Mouse (Mus musculus) liver (tissue): ENCODE data around the gene Ppp1r26.

Source experiments
- DNase-seq: peaks from one replicate; pipeline ENCODE4 v3.0.0-alpha.2; 2020; ENCODE audit warnings: mixed read lengths

Gene Ppp1r26

DNA sequence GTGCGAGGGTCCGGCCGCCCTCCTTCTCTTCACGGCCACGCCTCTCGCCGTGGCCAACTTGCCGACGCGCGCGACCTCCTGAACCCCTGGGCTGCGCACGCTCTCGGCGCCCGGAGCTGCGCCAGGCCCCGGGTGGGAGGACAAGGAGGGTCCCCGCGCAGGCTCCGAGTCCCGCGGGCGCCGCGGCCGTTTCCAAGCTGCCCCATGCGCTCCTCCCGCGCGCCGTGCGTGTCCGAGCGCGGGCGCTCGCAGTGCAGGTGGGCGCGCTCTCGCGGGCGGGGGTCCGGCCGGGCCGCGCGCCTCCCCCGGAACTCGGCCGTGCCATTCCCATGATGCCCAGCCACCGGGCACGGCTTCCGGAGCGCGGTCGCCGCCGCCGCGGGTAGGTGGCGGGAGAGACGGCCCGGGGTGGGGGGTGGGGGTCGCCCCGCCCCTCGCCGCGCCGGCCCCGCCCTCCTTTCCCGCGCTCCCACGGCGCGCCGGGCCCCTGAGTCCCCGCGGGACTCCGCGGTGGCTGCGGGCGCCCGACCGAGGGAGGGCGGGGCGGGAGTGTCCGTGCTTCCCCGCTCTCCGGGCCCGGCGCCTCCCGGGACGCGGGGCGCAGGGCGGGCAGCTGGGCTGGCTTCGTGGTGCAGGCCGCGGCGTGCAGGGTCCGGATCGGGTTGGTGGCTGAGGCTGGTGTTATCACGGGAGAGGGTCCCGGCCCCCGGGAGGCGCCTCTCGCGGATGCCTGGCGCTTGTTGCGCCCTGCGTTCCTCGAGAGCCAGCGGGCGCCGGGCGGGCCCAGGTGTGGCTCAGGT is at the start of gene Ppp1r26:
Ppp1r26 (plus strand) TSS at position 286 of the 800 bp plus-strand sequence.
- no peak for DNase-seq

DNA sequence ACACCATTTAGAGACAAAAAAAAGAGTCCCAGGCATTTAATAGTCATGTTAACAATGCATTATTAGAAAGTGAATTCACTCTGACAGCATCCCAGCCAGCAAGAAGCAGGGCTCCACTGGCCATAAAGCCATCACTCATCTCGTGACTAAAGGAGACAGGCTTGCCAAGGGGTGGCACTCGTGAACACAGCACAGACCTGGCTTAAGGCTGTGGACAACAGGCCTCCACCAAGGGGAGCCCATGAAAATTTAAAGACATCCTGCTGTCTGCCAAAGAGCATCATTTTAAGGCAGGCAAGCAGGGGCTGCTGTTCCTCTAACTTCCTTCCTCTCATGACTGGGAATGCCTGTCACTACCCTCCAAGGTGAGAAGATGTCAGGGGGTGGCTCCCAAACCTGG is 49.7 kb upstream of the Ppp1r26 start:
- no peak for DNase-seq

DNA sequence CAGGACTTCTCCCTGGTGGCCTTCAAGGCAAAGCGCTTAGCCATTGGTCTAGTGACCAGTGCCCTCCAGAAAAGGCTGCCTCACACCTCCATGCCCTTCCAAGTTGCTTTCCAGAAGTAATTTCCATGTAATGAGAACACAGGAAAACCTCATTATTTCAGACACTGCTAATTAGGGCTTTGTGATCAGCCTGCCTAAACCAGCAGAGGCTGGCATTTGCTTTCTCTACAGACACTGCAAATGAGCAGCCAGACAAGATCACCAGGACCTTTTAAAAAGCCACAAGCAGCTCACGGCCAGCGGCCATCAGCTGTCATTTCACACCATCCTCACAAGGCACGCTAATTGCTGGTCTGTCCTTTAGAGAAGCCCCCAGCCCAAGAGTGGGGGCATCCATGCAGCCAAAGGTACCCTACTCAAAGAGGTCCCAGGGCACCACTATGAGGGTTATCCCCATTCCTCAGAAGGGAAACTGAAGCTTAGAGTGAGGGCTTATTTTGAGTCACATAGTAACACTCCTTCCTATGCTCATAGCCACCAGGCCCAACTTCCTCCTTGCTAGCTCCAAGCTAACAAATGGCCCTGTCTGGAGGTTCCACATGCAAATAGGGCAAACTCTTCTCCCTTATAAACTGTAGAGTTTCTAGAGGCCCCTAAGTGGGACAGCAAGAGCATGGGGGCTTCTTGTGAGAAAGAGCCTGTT is 49.0 kb upstream of the Ppp1r26 start:
- DNase-seq: no peak

DNA sequence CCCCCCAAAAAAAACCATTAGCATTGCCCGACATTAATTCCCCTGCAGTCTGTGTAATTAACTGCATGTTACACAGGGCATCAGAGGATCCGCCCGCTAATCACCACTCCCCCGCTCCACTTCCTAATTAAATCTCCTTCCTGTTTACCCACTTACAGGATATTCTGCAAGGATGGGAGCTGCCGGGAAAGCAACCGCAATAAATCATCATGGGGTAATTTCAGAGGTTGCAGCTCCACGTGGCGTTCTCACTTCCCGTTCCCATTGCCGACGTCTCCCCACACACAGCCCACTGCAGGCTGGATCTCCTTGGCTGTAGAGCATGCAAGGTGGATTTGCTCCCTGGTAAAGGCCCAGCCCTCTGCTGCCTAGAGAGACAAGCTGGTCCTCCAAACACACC is 45.0 kb upstream of the Ppp1r26 start:
- DNase-seq: peak; percentile 27

DNA sequence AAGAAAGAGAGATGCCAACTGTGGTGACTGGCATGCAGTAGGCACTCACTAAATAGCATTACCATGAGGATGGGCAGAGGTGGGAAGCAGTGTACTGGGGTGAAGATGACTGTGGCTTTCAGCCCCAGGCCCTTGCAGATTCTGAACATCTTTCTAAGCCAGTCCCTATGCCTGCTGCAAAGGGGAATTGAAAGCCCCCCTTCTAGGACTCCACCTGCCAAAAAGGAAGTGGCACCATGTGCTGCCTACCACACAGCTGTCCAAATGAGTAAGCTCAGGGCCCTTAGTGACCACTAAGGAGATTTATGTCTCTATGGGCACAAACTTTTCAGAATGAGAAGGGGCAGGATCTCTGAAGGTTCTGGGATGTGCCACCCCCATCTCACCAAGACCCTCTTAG is 44.5 kb upstream of the Ppp1r26 start:
- DNase-seq: no peak

DNA sequence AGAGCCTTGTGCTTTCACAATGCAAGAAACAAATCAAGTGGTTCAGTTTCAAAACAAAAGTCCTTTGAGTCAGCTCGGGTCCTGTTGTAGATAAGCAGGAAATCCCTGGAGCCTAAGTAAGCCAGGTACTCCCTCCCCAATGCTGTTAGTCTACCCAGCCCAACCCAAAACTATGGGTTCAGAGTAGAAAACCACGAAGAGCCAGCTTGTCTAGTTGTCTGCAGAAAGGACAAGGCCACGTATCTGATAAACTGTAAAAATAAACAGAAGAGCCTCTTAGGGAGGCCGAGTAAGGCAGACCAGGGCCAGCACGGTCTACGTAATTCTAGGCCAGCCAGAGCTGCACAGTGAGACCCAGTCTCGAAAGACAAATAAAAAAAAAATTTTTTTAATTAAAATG is 38.8 kb upstream of the Ppp1r26 start:
- no peak for DNase-seq

DNA sequence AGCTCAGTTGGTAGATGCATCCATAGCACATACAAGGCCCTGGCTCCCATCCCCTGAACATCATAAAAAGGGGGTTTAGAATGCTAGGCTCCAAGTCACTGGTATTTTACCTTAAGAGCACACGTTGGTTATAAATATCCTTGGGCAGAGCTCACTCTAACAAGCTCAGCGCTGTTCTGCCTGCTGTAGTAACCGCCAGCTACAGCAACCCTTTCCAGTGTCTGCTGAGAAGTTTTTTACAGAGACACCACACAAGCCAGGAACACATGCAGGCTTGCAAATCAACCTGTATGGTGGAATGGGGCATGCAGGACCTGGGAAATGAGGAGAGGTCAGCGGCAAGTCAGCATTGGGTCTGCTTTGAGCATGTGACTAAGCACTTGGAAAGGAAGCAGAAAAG is 37.5 kb upstream of the Ppp1r26 start:
- DNase-seq: no peak

DNA sequence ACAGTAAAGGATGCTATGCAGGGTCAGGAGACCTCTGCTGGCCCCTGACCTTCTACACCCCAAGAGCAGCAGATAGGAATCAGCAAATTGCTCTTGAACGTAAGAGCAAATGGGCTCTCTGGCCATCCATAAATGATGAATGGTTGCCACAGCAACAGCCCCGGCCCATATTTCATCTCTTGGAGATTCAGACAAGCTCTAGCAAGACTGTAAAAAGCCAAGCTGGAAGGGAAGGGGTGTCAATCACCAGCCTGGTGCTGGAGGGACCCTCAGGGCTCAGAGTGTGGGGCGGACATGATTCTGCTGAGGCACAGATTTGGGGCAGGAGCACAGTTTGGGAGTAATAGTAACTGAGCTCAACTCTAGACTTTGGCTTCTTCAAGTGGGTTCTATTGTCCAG is 37.0 kb upstream of the Ppp1r26 start:
- no peak for DNase-seq

DNA sequence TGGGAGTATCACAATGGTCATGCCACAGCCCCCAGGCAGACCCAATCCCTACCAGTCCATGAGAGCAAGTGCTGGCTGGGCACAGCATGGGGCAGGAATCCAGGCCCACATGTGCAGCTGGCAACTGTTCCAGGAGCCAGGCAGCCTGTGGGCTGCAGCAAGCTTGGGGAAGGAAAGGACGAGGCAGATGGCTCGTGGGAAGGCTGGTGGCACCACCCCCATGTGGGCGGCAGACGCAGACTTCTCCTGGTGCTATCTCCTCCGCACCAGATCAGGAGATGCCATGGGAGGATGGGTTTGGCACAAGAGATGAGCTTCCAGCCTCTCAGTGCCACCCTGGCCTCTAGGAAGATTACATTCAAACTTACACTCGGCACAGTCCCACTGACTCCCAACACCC is 33.7 kb upstream of the Ppp1r26 start:
- DNase-seq: no peak

DNA sequence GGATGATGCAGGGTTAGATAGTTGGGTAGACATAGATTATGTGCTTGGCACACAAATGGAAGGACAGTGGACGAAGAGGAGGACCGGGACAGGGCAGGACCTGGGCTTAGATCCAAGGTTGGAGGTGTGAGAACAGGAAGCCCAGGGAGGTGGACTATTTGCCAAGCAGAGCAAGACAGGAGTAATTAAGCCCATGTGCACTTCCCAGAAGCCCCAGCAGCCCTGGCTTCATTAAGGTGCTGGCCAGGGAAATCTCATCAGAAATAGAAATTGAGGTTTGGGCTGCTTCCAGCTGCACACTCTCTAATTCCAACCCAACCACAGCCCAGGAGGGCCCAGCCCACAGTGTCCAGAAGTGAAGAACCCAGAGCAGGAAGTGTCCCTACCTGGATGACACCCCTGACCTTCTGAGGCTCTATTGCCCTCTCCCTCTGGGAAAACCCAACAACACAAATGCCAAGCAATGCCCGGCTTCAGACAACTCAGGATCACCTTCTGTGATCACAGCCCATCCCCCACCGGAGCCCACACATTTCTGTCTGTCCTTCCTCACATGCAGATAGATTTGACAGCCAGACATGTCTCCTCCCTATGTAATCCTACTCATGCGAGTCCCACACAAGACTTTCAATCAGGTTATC is 32.4 kb upstream of the Ppp1r26 start:
- DNase-seq: no peak

DNA sequence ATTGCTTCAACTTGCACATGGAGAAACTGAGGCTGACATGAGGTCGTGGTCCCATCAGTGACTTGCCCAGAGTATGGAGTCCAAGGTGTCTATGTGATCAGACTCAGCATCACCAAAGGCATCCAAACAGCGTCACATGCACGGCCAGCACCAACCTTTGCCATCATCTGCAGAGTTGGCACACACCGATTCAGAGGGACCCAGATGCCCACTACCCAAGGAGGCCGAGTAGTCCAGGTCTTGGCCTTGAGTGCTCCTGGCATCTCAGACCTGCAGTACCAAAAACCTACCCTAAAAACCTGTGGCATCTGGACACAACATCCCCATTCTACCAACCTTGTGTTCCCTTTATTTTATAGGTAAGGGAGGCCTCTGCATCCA is 31.9 kb upstream of the Ppp1r26 start:
- no peak for DNase-seq

DNA sequence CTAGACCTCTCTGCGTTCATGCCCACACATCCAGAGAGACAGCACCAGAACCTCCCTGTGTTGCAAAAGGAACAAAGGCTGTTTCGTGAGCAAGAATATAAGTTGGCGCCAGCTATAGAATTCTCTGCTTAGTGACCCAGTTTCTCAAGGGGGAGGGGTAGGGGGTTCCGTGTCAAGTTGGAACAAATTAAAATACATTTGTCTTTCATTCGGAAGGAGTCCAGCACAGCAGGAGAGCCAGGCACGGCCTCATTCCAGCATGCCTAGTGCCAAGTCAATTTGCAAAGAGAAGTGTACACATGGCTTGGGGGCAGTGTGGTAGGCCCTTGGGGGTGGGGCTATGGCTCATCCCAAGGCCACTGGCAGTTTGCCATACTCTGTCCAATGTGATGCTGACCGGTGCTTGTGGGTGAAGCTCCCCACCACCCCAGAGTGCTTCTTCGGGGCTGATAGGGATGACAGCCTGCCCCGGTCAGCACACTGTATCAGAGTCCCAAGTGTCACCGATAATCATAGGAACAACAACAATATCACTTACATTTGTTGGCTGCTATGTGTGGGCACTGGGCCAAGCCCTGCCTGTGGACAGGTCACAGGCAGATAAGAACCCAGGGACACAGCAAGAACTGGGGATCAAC is 31.1 kb upstream of the Ppp1r26 start:
- DNase-seq: peak; percentile 33

DNA sequence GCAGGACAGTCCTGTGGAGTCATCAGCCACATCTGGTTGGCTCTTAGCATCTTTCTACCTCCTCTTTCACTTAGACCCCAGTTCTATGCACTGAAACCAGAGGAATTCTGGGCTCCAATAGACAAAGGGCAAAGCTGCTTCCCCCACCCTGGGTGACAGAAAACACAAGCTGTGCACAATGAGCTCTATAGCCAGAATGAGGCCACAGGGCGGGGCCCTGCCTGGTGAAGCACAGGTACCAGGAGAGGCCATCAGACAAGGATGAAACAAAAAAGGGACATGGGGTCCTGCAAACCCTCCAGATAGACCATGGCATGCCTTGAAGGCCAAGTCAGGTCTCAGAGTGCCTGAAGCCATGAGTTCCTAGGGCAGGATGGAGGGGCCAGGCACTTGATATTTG is 30.1 kb upstream of the Ppp1r26 start:
- DNase-seq: no peak

DNA sequence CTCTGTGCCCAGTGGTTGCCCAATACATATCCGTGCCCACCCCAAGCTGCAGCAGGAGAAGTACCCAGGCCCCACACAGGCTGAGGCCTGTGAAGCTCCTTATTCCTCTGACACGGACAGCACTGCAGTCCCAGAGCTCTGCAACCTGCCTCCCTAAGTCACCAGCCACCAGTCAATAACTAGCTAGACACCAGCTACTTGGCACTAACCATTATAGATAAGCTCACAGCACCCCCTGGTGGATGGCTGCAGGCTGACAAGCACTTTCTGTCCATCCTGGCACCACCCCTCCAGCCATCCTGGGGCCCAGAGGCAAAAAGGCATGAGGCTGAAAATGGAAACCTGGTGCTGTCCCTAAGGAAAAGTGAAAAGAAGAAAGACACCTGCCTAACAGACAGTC is 28.6 kb upstream of the Ppp1r26 start:
- DNase-seq: peak; percentile 86

DNA sequence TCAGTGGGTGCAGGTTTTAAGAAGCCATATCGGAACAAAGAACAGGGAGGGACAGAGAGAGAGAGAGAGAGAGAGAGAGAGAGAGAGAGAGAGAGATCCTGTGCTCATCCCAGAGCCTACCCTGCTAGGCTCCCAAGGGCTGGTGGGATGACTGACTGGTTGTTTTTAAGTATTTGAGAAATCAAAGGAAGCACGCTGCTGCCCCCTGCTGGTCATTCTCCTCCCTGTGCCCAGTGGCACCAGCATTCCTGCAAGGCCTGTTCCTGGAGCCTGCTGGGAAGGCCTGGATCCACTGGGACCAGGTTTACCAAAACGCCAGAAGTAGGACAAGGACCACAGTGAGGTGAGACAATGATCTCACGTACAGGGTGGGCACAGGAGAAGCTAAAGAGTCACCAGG is 26.7 kb upstream of the Ppp1r26 start:
- peak; percentile 81 for DNase-seq

DNA sequence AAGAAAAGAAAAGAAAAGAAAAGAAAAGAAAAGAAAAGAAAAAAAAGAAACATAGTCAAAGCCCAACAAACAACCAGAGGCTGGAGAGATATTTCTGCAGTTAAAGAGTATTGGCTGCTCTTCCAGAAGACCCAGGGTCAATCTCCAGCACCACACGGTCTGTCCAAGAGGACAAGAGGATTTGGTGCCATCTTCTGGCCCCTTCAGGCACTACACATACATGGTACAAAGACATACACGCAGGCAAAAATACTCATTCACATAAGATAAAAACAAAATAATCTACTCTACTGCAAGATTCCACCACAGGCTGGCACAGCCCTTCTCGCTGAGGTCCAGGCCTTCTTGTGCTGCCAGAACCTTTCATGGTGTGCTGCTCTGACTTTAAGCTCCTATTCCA is 23.4 kb upstream of the Ppp1r26 start:
- DNase-seq: peak; percentile 63

DNA sequence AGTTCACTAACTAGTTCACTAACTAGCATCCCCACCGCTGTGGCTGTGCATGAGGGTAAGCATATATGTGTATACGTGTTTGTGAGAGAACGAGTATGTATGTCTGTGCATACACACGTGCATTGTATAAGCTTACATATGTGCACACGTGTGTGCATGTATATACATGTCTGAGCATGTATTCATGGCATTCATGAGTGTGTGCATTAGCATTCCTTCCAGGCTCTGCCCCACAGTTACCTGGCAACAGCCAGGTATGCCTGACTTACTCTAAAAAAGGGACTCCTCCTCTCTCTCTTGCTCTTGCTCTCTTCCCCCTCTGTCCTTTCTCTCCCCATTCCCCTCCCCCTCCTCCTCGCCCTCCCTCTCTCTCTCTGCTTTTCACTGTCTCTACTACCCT is 19.4 kb upstream of the Ppp1r26 start:
- no peak for DNase-seq

DNA sequence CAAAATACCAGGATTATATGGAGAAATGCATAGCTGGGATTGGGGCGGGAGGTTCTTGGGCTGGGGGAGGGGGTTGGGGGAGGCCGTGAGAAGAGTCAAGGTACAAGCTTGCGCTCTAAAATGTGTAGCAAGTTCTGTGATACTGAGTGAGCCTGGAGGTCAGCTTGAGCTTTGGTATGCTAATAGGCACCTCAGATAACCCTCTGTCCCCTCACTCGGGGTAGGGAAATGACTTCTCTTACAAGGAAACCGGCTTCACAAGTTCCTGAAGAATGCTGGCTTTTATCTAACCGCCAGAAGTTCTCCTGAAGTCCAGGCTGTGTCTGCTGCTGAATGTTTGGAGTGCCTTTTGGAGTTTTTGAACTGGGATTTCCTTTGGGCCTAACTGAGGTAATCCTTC is 15.8 kb upstream of the Ppp1r26 start:
- no peak for DNase-seq

DNA sequence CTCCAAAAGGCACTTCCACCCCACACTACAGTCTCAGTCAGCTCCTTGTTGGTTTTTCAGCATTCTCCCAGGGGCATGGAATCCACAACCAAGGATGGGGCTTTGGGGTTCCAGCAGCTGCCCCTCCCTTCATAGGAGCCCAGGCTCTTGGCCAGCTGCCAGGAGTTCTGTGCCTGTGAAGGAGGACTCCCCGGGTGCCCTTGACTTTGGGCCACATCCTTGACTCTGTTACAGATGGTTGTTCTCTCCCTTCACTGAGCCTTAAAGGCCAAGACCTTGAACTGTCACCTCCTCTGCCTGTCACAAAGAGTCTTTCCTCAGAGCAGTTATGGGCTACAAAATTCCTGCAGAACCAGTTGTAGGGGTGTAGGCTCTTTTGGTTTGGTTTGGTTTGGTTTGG is 13.8 kb upstream of the Ppp1r26 start:
- peak; percentile 15 for DNase-seq

DNA sequence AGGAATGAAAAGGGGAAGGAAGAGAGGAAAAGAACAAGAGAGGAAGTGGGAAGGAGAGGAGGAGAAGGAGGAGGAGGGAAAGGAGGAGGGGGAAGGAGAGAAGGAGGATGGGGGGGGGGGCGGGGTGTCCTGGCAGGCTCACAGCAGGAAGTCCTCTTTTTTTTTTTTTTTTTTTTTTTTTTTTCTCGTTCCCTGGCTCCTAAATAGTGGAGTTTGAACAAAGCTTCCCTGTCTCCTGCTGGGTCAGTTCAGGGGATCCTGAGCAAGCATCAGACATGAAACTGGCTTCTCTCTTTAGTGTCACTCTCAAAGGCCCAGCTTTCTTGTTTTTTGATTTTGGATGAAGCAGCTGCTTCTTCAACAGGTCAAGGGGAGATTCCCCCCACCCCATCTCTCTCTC is 13.1 kb upstream of the Ppp1r26 start:
- DNase-seq: no peak

DNA sequence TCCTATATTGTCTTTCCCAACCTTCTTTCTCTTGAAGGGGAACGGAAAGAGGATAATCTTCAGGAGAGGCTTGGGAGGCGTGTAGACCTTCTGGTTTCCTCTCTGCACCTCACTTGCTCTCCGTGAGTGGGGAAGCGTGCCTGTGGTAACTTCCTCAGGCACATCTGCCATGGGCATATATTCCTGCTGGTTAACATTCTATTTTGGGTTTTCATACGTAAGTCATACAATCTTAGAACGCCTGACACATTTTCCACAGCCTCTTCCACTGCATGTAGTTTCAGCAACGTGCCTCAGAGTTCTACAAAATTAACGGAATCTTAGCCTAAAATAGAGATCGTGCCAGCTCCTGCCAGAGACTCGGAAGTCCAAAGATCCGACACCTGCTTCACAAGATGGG is 11.2 kb upstream of the Ppp1r26 start:
- no peak for DNase-seq

DNA sequence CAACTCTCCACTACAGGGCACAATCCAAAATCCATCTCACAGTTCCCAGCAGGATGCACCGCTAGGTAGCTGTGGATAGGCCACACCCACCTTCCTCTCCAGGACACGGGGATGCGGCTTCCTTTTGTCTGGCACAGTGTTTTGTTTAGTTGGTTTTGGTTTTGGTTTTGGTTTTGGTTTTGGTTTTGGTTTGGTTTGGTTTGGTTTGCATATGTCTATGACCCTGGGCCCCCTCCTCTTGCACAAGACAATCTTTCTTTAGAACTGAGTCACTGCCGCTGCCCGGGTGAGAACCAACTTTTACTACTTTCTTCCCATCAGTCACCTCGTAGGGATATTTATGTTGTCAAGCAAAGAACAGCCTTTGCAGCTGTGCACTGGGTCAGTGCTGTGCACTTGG is 5.8 kb upstream of the Ppp1r26 start:
- DNase-seq: no peak

DNA sequence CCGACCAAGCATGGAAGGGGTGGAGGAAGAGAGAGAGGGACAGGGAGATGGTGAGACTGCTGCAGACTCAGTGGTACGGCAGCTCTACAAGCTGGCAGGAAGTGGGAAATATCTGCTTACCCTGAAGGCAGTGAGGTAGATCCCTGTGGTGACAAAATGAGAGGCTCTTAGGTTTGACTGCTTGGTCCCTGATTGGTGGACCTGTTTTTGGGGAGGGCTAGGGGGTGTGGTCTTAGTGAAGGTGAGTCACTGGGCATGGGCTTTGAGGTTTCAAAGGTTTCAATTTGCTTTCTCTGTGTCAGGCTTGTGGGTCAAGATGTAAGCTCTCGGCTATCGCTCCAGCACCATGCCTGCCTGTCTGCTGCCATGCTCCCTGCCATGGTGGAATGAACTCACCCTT is 1.5 kb upstream of the Ppp1r26 start:
- no peak for DNase-seq

DNA sequence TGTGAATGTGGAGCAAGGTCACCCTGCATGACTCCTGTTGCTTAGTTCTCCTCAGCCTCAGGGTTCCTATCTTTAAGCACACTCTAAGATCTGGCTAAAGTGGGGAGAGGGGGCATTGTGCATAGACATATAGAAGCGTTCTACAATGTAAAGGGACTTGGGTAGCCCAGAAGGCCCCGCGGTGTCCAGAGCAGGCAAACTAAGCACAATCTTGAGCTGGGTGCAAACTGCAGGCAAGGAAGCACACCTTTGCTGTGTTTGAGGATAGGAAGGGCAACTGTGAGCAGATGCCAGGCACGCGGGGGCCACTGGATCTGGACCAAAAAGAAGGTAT is 452 bp upstream of the Ppp1r26 start:
- DNase-seq: no peak
